Mouse (Mus musculus) left cerebral cortex, adult 6 months (tissue): ENCODE results near the gene D17H6S53E. TPM values are rescaled to one million over a fixed set of nuclear protein-coding genes. Genes with fewer than 3 reads are reported as not detected.

Experiments used
- long read RNA-seq, 2 experiments: library from polyadenylated mRNA; unstranded; transcript quantifications; one replicate each; pipeline ENCODE4 v2.0.0; 2019 to 2020
- polyA plus RNA-seq: library from polyadenylated mRNA; unstranded; fragments of <200 nt; fragmentation: Nextera tagmentation; gene quantifications from 2 replicates; pipeline ENCODE4 v1.2.3, GENCODE M21; 2021

The D17H6S53E gene
- 32.3 and 43.2 TPM in 2 replicates for polyA plus RNA-seq
- long read RNA-seq, experiment 1, partial matches to known transcripts, result 0 of 6 reads
- long read RNA-seq, experiment 1, other reads (novel, unspliced or antisense), result 5 of 6 reads
- long read RNA-seq, experiment 2, partial matches to known transcripts, result 0 of 59 reads
- long read RNA-seq, experiment 2, other reads (novel, unspliced or antisense), result 58 of 59 reads

GRCm38 (mm10) chr17:35126206-35126611 lies at the start of gene D17H6S53E:
TSS of gene D17H6S53E (plus strand) at chr17:35126373.

GRCm38 (mm10) chr17:35076507-35077176 lies 49.5 kb upstream of the D17H6S53E start, which contains the start of gene Ly6g6e:
TSS of gene Ly6g6e (plus strand) at chr17:35076902.

DNA sequence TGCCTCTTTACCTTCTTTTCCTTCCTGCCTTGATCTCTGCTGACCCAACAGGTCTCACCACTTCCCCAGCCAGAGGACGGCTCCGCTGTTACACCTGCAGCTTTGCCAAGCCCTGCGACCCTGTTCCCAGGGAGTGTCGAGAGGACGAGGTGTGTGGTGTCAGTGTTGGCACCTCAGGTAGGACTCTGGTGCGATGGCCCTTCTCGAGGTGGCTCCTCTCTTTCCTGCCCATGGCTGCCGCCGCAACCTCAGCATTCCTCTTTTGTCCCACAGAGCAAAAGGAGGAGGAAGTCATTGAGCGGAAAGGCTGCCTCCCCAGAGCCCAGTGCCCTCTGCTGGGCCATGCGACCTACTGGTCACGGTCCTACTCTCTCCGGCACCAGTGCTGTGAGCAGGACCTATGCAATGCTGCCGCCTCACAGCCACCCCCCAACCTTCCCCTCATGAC lies 48.4 kb upstream of the D17H6S53E start, which contains the start of gene Ly6g6d:
Ly6g6d (minus strand) TSS at position 280 of the 448 bp plus-strand sequence.

GRCm38 (mm10) chr17:35085208-35085865 lies 40.8 kb upstream of the D17H6S53E start, which contains the start of gene Ly6g6f:
TSS of gene Ly6g6f (minus strand) at chr17:35085610.

DNA sequence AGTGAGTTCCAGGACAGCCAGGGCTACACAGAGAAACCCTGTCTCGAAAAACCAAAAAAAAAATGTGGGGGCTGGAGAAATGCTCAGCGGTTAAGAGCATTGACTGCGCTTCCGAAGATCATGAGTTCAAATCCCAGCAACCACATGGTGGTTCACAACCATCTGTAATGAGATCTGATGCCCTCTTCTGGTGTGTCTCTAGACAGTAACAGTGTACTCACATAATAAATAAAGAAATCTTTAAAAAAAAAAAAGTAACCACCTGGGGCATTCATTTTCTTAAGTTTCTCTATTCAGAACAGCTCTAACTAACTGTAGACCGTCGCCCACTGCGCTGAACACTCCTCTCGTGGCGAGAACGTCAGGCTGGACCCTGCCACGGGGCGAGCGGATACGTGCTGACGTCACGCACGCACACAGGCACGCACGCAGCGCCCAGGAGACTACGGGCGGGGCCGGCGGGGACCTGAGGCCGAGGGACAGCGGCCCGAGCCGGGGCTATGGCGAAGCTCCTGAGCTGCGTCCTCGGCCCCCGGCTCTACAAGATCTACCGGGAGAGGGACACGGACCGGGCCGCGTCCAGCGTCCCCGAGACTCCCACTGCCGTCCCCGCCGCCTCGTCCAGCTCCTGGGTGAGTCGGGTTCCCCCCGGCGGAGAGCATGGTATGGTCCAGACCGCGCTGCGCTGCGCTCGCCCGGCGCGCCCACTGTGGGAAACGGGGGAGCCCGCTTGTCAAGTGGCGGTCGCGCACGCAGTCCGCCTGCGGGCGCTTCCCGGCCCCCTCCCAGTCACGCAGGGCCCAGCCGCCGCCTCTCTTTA lies 37.1 kb upstream of the D17H6S53E start, which contains the start of gene Abhd16a:
Abhd16a (plus strand) TSS at position 439 of the 820 bp plus-strand sequence.

GRCm38 (mm10) chr17:35108097-35108496 lies 18.1 kb upstream of the D17H6S53E start, which contains the start of gene Ly6g5c:
TSS of gene Ly6g5c (plus strand) at chr17:35108279.

GRCm38 (mm10) chr17:35115046-35116019 lies 10.8 kb upstream of the D17H6S53E start, which contains the start of gene Ly6g5b:
TSS of gene Ly6g5b (minus strand) at chr17:35115428.

GRCm38 (mm10) chr17:35121143-35121799 lies 4.9 kb upstream of the D17H6S53E start, which contains the start of gene Gpank1:
TSS of gene Gpank1 (plus strand) at chr17:35121455.

GRCm38 (mm10) chr17:35121871-35122303 lies 4.3 kb upstream of the D17H6S53E start, which contains the start of gene Csnk2b:
TSS of gene Csnk2b (minus strand) at chr17:35122053.

DNA sequence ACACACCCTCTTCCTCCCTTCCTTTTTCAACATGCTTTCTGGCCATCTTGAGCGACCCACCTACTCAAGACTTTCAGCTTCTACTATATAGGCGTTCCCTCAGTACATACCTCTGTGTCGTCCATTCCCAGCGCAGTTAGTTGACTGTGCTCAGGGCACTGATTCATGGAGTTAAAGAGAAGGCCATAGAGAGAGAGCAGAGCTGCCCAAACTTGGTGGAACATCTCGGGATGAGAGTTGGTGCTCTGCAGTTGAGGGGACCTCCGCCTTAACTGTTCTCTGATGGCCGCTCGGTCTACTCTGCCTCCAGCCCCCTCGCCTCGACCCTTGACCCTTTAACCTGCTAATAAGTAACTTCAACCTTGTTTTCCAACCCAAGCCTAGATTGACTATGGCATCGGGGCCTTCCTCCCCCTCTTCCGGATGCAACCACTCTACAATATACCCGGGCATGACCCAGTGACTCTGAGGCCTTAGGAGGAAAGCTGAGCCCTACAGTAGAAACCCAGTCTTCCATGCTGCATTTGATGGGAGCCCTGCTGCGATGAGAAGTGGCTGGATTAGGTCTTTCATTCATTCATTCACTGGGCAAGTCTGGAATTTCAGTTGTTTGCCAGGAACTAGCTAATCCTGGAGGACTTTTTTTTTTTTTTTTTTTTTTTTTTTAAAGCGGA lies 5.5 kb downstream of the D17H6S53E start, which contains the start of gene Apom:
Apom (minus strand) TSS at position 551 of the 674 bp plus-strand sequence.

DNA sequence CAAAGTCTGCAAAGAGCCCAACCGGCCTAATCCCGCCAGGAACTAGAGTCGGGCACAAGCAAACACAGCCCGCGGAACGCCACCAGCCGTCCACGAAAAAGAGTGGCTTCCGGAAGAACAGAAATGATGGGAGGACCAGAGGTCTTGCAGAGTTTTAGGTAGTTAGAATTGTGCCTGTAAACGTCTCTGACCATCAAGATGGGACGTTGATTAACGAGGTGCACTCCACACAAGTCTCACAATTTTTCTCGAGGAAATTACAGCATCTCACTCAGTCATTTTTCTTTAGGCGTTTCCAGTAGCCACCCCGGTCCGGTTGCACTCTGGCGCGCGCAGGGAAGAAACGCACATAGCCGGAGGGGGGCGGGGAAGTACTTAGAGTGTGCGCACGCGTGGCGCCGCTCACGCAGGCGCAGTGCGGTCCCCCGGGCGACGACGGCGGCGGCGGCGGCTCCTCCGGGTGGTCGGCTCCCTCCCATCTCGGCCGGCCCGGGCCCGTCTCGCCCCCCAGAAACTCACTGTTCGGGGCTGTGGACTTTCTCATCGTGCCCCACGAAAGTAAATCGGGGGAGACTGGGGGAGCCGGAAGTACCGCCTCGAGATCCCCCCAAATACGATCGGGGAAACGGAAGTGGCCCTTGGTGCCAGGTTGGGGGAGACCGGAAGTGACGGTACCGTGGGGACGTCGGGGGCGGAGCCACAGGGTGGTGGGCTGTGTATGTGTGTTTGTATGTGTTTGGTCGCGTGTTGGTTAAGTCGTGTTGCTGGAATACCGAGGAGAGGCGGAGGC lies 8.8 kb downstream of the D17H6S53E start, which contains the start of gene Bag6:
Bag6 (plus strand) TSS at position 378 of the 790 bp plus-strand sequence.

GRCm38 (mm10) chr17:35164568-35165450 lies 38.6 kb downstream of the D17H6S53E start, which contains the start of gene Prrc2a:
TSS of gene Prrc2a (minus strand) at chr17:35164897.

DNA sequence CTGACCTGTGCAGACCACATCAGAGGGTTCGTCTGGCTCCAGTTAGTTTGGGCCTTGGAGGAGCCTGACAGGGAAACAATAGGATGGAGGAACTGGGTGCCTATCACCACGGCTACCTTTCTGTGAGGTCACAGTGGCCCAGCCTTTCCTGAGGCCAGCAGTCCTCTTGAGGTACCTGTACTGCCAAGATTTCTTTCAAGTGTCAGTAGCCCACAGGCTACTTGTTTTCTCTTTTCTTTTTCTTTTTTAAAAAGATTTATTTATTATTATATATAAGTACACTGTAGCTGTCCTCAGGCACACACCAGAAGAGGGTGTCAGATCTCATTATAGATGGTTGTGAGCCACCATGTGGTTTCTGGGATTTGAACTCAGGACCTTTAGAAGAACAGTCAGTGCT lies 49.8 kb downstream of the D17H6S53E start, which contains the start of gene Aif1:
Aif1 (minus strand) TSS at position 101 of the 400 bp plus-strand sequence.

